Comparison of ENCODE assay signal across 12 mouse cellular contexts in genomic region chr12:52692290-52692974, GRCm38 (mm10). TPM values are rescaled to one million over a fixed set of nuclear protein-coding genes. Genes with fewer than 3 reads are reported as not detected.
DNase-seq lines count a peak whose midpoint lies in the region; ATAC-seq and TF ChIP-seq lines count a peak whose summit lies in the region.
"Had no signal": no experiment of that assay in that cellular context is flagged by ENCODE, and none has a peak within 500 bp of the region (broad histone marks: within the 10 kb centered on the region; RNA-seq: fewer than 3 reads in every experiment).

No protein-coding gene starts in this region.

- no peaks in the 10 kb centered on the region for H3K27me3 ChIP-seq in heart, embryonic 13.5 days (replicated peaks)
- no peaks in the 10 kb centered on the region for H3K27me3 ChIP-seq in liver, postnatal 0 days (ENCODE audit: insufficient read depth, low read length)
- H3K27me3 ChIP-seq in hindbrain, embryonic 10.5 days (ENCODE audit: insufficient read depth, poor library complexity, severe bottlenecking): no peaks in the 10 kb centered on the region

- peak; percentile 65; the same call in 1 of the 2 replicates for TF ChIP-seq EP300 in liver, postnatal 0 days (IDR thresholded peaks at IDR 0.05; ENCODE audit: low read depth)

- 36% methylated on average over 10 of the region's 10 CpGs for WGBS in heart, embryonic 13.5 days
- WGBS in liver, postnatal 0 days (ENCODE audit: insufficient replicate concordance): 23% methylated on average over 10 of the region's 10 CpGs
- 64% methylated on average over 10 of the region's 10 CpGs for WGBS in hindbrain, embryonic 10.5 days

- no peak overlapping the region for H3K27ac ChIP-seq in heart, embryonic 13.5 days (replicated peaks)
- H3K27ac ChIP-seq in liver, postnatal 0 days (ENCODE audit: low read depth): no peak overlapping the region
- no peak overlapping the region for H3K27ac ChIP-seq in hindbrain, embryonic 10.5 days
- H3K27ac ChIP-seq: hindbrain, postnatal 0 days had no signal

- no peak overlapping the region for H3K4me3 ChIP-seq in heart, embryonic 13.5 days
- H3K4me3 ChIP-seq in liver, postnatal 0 days (ENCODE audit: low read depth, low read length): no peak overlapping the region
- no peak overlapping the region for H3K4me3 ChIP-seq in hindbrain, embryonic 10.5 days

- intact Hi-C loops in left cerebral cortex, postnatal 10 days (cut with DNase I): loop anchor here (10.0 kb wide), 1 partner anchor 202 kb away; no protein-coding TSS in a partner anchor

- H3K4me2 ChIP-seq in heart, embryonic 13.5 days: peak overlapping the region; percentile 18; the same call in 1 of the 2 replicates
- no peak overlapping the region for H3K4me2 ChIP-seq in liver, postnatal 0 days (ENCODE audit: low read depth, low read length)

- DNase-seq in heart, adult 11 months: no peak
- peak; percentile 50 to 74 for DNase-seq in urinary bladder, postnatal 36 days (ENCODE audit: low spot score in 2 of 2)
- no peak for DNase-seq in urinary bladder, postnatal 10 days (ENCODE audit: low spot score)
- DNase-seq in liver, postnatal 0 days: peak; percentile 27
- no peak for DNase-seq in left cerebral cortex, adult 18-20 months (ENCODE audit: low spot score in 2 of 2)
- no peak for DNase-seq in left cerebral cortex, postnatal 10 days (ENCODE audit: extremely low spot score in 1 of 2, low spot score in 2 of 2)
- no peak for DNase-seq in hindbrain, embryonic 10.5 days (ENCODE audit: low spot score)
- DNase-seq: B cell, adult 2 months; gastrocnemius, postnatal 14 days; right cerebral cortex, postnatal 14 days had no signal

- no peak overlapping the region for H3K9ac ChIP-seq in heart, embryonic 13.5 days
- no peak overlapping the region for H3K9ac ChIP-seq in liver, postnatal 0 days (replicated peaks)

- no peak for ATAC-seq in heart, embryonic 13.5 days (ENCODE audit: extremely low read depth, insufficient number of reproducible peaks, low FRiP score, low TSS enrichment)
- ATAC-seq in liver, postnatal 0 days: peak; percentile 87
- ATAC-seq: hindbrain, postnatal 0 days had no signal

- TF ChIP-seq CTCF in liver, postnatal 0 days (IDR thresholded peaks at IDR 0.05; ENCODE audit: low read depth): no peak

- H3K36me3 ChIP-seq in heart, embryonic 13.5 days: no peaks in the 10 kb centered on the region
- H3K36me3 ChIP-seq in liver, postnatal 0 days (replicated peaks; ENCODE audit: insufficient read depth, low read length): no peaks in the 10 kb centered on the region
- no peaks in the 10 kb centered on the region for H3K36me3 ChIP-seq in hindbrain, embryonic 10.5 days

- no peaks in the 10 kb centered on the region for H3K9me3 ChIP-seq in heart, embryonic 13.5 days
- H3K9me3 ChIP-seq in liver, postnatal 0 days (ENCODE audit: low read length): no peaks in the 10 kb centered on the region
- H3K9me3 ChIP-seq in hindbrain, embryonic 10.5 days: no peaks in the 10 kb centered on the region

- H3K4me1 ChIP-seq in heart, embryonic 13.5 days: peaks cover 9% of the 10 kb centered on the region
- H3K4me1 ChIP-seq in liver, postnatal 0 days (ENCODE audit: insufficient read depth): no peaks in the 10 kb centered on the region
- H3K4me1 ChIP-seq in hindbrain, embryonic 10.5 days (replicated peaks): peaks cover 5% of the 10 kb centered on the region

RNA-seq across cellular contexts. Expression of gene Akap6, which starts 6.8 kb away (rescaled TPM):
- 6.1 and 6.9 TPM in 2 replicates for polyA plus RNA-seq in heart, embryonic 13.5 days (2015; fragmentation: Nextera tagmentation; extraction: Ambion mirVana)
- 0.01 and 0.02 TPM in 2 replicates for polyA plus RNA-seq in liver, postnatal 0 days (2015; fragmentation: Nextera tagmentation; extraction: Ambion mirVana)
- total RNA-seq in left cerebral cortex, adult 18-20 months (2021): 100 to 1,000 TPM; 159 to 164 TPM
- 100 to 1,000 TPM; 182 to 191 TPM for total RNA-seq in left cerebral cortex, postnatal 10 days (2021)
- polyA plus RNA-seq in hindbrain, embryonic 10.5 days (2016; fragmentation: Nextera tagmentation; extraction: Ambion mirVana): 11.2 and 18.7 TPM in 2 replicates

Comparison
In these comparisons a context has a peak if more than half of its experiments do, and no peak if none do; other contexts are left out.
1. DNase-seq: peak in urinary bladder, postnatal 36 days (2 of 2) and liver, postnatal 0 days (single experiment); none in heart, adult 11 months (single experiment), urinary bladder, postnatal 10 days (single experiment), left cerebral cortex, adult 18-20 months (0 of 2), left cerebral cortex, postnatal 10 days (0 of 2) and hindbrain, embryonic 10.5 days (single experiment).